Mouse (Mus musculus) adrenal gland, postnatal 4 days (tissue): Measurements from ENCODE around the gene Tbata. TPM values are rescaled to one million over a fixed set of nuclear protein-coding genes. Genes with fewer than 3 reads are reported as not detected.
A peak's percentile ranks its signal among the peaks of the same experiment; 100 is the strongest.

ENCODE experiments used
- DNase-seq, 2 experiments: peaks; one replicate each; pipeline ENCODE4 v3.0.0; 2021 to 2022; ENCODE audit warnings: low spot score in 2 of 2, mixed read lengths in 2 of 2
- long read RNA-seq, 2 experiments: library from polyadenylated mRNA; stranded (forward); transcript quantifications; one replicate each; pipeline ENCODE4 v2.0.0; 2021
- total RNA-seq, 2 experiments: library from RNA; stranded (reverse); gene quantifications; 2 replicates each; pipeline ENCODE4 v1.2.3; 2021

The Tbata gene
- under 1 TPM in 1 of 2 experiments, not detected in 1; 0.23 TPM for total RNA-seq
- long read RNA-seq, experiment 1: 0 reads
- long read RNA-seq, experiment 2, partial matches to known transcripts: 1 of 1 reads
- long read RNA-seq, experiment 2, other reads (novel, unspliced or antisense): 0 of 1 reads

DNA sequence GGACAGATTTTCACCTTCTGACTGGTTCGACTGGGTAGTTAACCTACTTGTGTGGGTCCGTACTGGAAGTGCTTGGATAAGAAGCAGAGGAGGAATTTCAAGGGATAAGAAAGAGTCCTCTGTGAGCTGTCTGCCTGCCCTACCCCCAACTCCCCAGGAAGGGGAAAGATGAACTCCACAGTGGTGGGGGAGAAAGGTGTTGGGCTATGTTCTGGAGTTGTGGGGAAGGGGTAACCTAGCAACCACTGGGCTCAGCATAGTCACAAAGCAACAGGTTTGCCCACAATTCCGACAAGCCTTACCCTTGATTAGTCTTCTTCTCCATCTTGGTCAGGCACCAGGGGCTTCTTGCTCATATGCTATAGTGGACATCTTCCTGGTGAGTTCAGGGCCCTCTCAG, at the start of gene Tbata:
Gene Tbata (plus strand): TSS at position 301 of the 400 bp plus-strand sequence.
- DNase-seq: no peak

DNA sequence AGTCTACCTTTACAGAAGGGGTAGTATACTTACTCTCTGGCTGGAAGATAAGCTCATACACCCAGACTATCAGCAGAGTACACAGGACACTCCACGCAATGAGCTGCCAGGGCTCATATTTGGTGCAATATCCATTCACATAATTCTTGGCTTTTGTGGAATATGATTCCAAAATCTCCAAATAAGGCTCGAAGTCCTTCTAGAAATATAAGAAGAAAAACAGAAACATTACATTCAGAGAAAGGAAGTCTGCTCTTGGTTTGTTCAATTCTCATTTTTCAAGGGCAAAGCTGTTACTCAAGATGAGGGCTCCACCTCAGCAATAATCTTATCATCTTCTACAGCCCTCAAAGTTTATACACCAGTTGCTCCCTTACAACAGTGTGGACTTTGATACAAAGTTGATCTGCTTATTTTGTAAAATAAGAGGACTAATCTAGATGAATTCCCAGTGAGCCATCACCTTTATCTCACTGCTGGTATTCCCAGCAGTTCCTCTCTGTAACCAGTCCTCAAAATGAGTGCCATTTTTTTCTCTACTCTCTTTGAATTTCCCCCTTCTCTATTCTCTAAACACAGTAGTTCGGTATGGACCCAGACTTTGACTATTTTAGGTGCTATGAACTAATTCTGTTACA, 48.4 kb upstream of the Tbata start:
- no peak for DNase-seq

- no peak for DNase-seq
These were observed 47.3 kb upstream of the Tbata start for GRCm38 (mm10) chr10:61124462-61124861.

GRCm38 (mm10) chr10:61128701-61129365, 42.9 kb upstream of the Tbata start:
- DNase-seq: no peak

GRCm38 (mm10) chr10:61130959-61131358, 40.8 kb upstream of the Tbata start:
- no peak for DNase-seq

DNA sequence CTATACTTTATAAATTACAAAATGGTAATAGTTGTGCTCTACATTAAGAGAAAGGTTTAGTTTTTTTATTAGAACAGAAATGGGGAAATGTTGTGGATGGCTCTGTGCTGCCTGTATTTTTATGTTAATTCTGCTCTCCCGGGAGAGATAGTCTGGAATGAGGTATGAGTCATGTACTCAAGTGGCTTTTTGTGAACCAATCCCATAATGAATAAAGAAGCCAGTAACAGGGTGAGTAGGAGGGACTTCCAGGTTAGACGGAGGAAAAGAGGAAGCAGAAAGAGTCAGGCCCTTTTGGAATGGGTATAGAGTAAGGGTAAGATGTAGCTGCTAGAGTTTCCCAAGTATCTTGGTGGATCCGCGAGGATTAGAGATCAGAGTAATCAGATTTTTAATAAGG, 37.7 kb upstream of the Tbata start:
- DNase-seq: no peak

GRCm38 (mm10) chr10:61135226-61135839, 36.4 kb upstream of the Tbata start:
- DNase-seq: no peak

DNA sequence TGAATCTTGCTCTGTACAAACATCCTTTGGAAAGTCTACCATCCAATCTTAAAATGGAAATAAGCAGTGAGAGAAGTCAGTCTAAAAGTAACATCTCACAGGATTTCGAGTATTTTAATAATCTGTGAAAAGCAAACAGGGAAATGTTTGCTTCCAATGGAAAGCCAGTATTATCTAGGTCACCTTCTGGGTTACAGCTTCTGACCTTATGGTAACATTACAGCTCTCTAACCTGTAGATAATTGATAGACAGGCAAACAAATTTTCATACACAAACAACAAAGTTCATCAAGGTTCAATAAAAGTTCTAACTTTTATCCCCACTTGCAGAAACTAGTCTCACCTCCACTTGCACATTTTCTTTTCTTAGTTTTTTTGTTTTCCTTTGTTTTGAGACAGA, 34.2 kb upstream of the Tbata start:
- DNase-seq: no peak

DNA sequence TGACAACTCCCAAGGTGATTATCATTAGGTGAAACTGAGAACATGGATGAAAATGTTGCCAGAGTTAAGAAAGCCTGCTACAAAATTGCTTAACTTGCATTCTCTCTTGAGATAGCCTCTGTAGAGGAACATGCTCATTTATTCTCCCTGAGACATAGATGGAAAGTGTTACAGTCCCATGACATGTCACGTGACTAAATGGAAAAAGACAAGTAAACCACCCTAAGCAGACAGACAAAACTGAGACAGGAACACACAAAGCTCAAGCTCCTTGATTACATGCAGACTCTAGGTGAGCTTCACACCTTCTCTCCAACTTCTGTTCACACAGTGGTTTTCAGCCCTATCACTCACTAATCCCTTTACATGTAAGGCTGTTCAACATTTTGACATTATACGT, 28.4 kb upstream of the Tbata start:
- DNase-seq: no peak

- DNase-seq: no peak
These were observed 26.0 kb upstream of the Tbata start for GRCm38 (mm10) chr10:61145766-61146118.

DNA sequence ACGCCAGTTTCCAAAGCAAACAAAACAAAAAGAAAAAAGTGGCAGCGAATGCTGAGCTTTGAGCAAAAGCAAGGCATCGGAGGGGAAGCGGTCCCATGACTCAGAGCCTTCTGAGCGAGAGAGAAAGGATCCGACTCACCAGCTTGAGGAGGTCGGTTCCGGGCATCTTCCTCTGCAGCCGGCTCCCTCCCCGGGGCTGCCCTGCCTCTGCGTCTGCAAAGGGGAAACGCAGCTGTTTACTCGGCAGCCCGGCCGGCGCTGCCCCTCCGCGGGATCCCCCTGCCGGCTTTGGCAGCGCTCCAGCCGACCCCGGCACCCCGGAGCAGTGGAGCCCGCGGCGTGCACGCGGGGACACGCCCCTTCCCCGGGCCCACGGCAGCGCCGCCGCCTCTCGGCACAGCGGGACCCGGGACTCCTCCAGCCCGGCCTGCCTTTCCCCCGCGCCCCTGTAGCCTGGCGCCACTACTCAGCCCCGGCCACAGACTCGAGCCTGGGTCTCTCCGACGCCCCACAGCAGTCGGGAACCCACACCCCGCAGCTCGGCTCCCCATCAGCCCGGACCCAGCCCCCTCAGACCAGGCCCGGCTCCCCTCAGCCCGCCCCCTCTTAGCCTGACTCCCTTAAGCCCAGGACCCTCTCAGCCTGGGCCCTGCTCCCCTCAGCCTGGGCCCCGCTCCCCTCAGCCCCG, 25.5 kb upstream of the Tbata start:
- peak; percentile 33 to 52 for DNase-seq

DNA sequence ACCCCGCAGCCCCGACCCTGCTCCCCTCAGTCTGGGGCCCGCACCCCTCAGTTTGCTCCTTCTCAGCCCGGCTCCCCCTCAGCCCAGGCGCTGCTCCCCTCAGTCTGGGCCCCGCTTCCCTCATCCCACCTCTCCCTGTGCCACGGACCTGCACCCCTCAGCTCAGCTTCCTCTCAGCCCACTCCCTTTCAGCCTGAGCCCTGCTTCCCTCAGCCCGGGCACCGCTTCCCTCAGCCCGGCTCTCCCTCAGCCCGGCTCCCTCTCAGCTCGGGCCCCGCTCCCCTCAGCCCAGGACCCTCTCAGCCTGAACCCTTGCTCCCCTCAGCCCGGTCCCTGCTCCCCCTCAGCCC, 25.0 kb upstream of the Tbata start:
- no peak for DNase-seq

DNA sequence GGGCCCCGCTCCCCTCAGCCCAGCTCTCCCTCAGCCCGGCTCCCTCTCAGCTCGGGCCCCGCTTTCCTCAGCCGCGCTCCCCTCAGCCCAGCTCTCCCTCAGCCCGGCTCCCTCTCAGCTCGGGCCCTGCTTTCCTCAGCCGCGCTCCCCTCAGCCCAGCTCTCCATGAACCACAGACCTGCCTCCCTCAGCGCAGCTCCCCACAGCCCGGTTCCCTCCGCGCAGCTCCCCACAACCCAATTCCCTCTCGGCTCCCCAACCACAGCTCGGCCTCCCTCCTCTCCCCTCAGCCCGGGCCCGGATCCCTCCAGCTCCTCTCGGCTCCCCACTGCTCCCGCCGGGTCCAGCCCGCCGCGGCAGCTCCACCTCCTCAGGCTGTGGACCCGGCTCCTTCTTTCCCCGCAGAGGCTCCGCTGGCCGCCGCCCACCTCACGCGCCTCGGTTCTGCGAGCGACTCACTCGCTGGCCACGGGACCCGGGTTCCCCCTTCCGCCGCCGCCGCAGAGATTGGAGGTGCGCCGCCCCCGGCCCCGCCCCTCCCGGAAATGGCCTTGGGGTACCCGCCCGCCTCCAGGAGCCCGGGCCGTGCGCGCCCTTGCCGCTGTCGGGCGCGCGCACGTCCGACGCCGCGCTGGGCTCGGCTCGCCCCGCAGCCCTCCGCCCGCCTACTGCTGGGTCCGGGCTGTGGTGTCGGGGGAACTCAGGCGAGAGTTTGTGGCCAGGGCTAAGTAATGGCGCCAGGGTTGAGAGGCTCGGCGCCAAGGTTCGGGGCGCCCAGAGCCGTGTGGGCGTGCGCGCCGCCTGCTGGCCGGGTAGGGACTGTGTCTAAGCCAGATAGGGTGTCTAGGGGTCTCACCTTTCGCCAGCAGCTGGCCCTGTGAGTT, 24.4 kb upstream of the Tbata start, which contains the start of gene Sgpl1:
Gene Sgpl1 (minus strand): TSS at position 547 of the 884 bp plus-strand sequence.
- DNase-seq: peak; percentile 88 to 92

GRCm38 (mm10) chr10:61149476-61149875, 22.3 kb upstream of the Tbata start:
- no peak for DNase-seq

- DNase-seq: no peak
These were observed 21.1 kb upstream of the Tbata start for GRCm38 (mm10) chr10:61150616-61151015.

DNA sequence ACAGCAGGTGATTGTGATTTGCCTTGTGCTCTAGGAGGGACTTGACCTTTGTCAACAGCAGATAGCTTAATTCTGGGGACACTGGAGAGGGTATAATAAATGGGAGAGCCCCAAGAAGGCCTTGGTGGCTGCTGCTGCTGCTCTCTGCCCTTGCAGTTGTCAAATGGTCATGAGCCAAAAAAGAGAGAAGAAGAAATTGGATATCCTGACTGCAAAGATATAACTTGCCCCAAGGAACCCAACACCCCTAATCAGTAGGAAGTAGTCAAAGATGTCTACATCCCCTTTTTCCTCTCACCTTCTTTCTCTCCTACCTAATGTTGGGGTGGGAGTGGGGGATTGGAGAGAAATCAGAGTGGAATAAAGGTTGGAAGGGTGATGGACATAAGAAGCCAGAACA, 19.6 kb upstream of the Tbata start:
- DNase-seq: no peak

- DNase-seq: no peak
These were observed 16.1 kb upstream of the Tbata start for GRCm38 (mm10) chr10:61155611-61156010.

DNA sequence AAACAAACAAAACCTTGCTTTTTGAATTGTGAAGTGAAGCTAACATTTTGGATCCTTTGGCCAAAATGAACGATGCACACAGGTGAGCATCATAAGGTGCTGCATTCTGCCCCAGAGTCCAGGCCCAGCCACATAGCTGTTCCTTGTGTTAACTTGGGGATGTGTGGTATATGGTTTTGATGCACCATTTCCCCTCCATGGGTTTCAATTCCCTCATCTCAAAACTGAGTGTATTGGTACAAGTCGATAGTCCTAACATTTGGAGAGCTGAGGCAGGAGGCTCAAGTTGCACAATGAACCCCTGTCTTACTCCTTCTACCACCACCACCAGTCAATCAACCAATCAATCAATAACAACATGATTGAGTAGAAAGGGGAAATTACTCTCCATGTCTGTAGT, 15.3 kb upstream of the Tbata start:
- DNase-seq: no peak

GRCm38 (mm10) chr10:61158594-61158993, 13.2 kb upstream of the Tbata start:
- DNase-seq: no peak

GRCm38 (mm10) chr10:61160089-61160488, 11.7 kb upstream of the Tbata start:
- no peak for DNase-seq

- no peak for DNase-seq
These were observed 11.1 kb upstream of the Tbata start for GRCm38 (mm10) chr10:61160671-61161070.
